Mouse (Mus musculus) lung, postnatal 0 days (tissue): ENCODE results near the gene Pitpnc1.

Experiments used
- CTCF ChIP-seq: IDR thresholded peaks from 2 replicates; pipeline ENCODE4 v1.5.1; 2016; ENCODE audit warnings: antibody characterized with exemption, mild to moderate bottlenecking
- EP300 ChIP-seq: IDR thresholded peaks from 2 replicates; pipeline ENCODE4 v1.6.1; 2016; ENCODE audit warnings: antibody characterized with exemption, mild to moderate bottlenecking, control low read depth

GRCm38 (mm10) chr11:107379089-107379845, 91.2 kb downstream of the Pitpnc1 start:
- no peak for TF ChIP-seq EP300
- TF ChIP-seq CTCF, result peak; percentile 29
